Comparison of ENCODE assay signal across 31 mouse cellular contexts in genomic region chr7:132637292-132637691, GRCm38 (mm10). TPM values are rescaled to one million over a fixed set of nuclear protein-coding genes. Genes with fewer than 3 reads are reported as not detected.
DNase-seq lines count a peak whose midpoint lies in the region; ATAC-seq and TF ChIP-seq lines count a peak whose summit lies in the region.
"Had no signal": no experiment of that assay in that cellular context is flagged by ENCODE, and none has a peak within 500 bp of the region (broad histone marks: within the 10 kb centered on the region; RNA-seq: fewer than 3 reads in every experiment).

No protein-coding gene starts in this region.

- no peaks in the 10 kb centered on the region for H3K9me3 ChIP-seq in intestine, embryonic 16.5 days (ENCODE audit: control insufficient read depth, low read length)
- no peaks in the 10 kb centered on the region for H3K9me3 ChIP-seq in intestine, postnatal 0 days (ENCODE audit: control insufficient read depth)
- no peaks in the 10 kb centered on the region for H3K9me3 ChIP-seq in neural tube, embryonic 13.5 days
- no peaks in the 10 kb centered on the region for H3K9me3 ChIP-seq in neural tube, embryonic 15.5 days (replicated peaks)
- H3K9me3 ChIP-seq: embryonic facial prominence, embryonic 13.5 days; forebrain, embryonic 12.5 days; heart, embryonic 10.5 days; limb, embryonic 15.5 days had no signal

- TF ChIP-seq CTCF in intestine, postnatal 0 days (IDR thresholded peaks at IDR 0.05; ENCODE audit: low read depth): no peak

- no peaks in the 10 kb centered on the region for H3K36me3 ChIP-seq in intestine, embryonic 16.5 days (ENCODE audit: control insufficient read depth, insufficient read depth, low read length)
- H3K36me3 ChIP-seq in intestine, postnatal 0 days (ENCODE audit: control insufficient read depth, insufficient read depth): peaks cover 11% of the 10 kb centered on the region; the same call in 1 of the 2 replicates
- H3K36me3 ChIP-seq in neural tube, embryonic 13.5 days: no peaks in the 10 kb centered on the region
- H3K36me3 ChIP-seq in neural tube, embryonic 15.5 days: no peaks in the 10 kb centered on the region
- H3K36me3 ChIP-seq: embryonic facial prominence, embryonic 13.5 days; forebrain, embryonic 12.5 days; heart, embryonic 10.5 days; limb, embryonic 15.5 days had no signal

- peak; percentile 64 for DNase-seq in lung, postnatal 10 days
- DNase-seq in heart, postnatal 25 days (ENCODE audit: low spot score): no peak
- no peak for DNase-seq in left cerebral cortex, postnatal 14 days (ENCODE audit: low spot score in 2 of 2)
- no peak for DNase-seq in spleen, postnatal 4 days (ENCODE audit: low spot score in 2 of 2)
- DNase-seq: adrenal gland, postnatal 36 days; cerebellum, adult 9-10 months; kidney, adult 11 months; left cerebral cortex, postnatal 4 days had no signal

- no peak overlapping the region for H3K27ac ChIP-seq in intestine, embryonic 16.5 days (ENCODE audit: low read length)
- H3K27ac ChIP-seq in intestine, postnatal 0 days (ENCODE audit: low read depth, low read length): no peak overlapping the region
- no peak overlapping the region for H3K27ac ChIP-seq in neural tube, embryonic 13.5 days (replicated peaks)
- H3K27ac ChIP-seq in neural tube, embryonic 15.5 days (replicated peaks): no peak overlapping the region
- H3K27ac ChIP-seq: embryonic facial prominence, embryonic 13.5 days; forebrain, embryonic 12.5 days; heart, embryonic 10.5 days; hindbrain, postnatal 0 days; left cerebral cortex, adult 2 months; limb, embryonic 15.5 days; liver, embryonic 14.5 days had no signal

- intact Hi-C loops in heart, postnatal 25 days (cut with DNase I): no loop called here
- intact Hi-C loops in left cerebral cortex, postnatal 14 days (cut with DNase I): no loop called here

- peaks cover 14% of the 10 kb centered on the region; the same call in 1 of the 2 replicates for H3K4me1 ChIP-seq in intestine, embryonic 16.5 days (ENCODE audit: control insufficient read depth, insufficient read depth, low read length)
- H3K4me1 ChIP-seq in intestine, postnatal 0 days (replicated peaks; ENCODE audit: control insufficient read depth, insufficient read depth, low read length): no peaks in the 10 kb centered on the region
- H3K4me1 ChIP-seq in neural tube, embryonic 13.5 days (replicated peaks): peaks cover 31% of the 10 kb centered on the region
- peaks cover 15% of the 10 kb centered on the region; the same call in 1 of the 2 replicates for H3K4me1 ChIP-seq in neural tube, embryonic 15.5 days

- no peaks in the 10 kb centered on the region for H3K27me3 ChIP-seq in intestine, embryonic 16.5 days (replicated peaks; ENCODE audit: control insufficient read depth, insufficient read depth, low read length)
- no peaks in the 10 kb centered on the region for H3K27me3 ChIP-seq in intestine, postnatal 0 days (replicated peaks; ENCODE audit: control insufficient read depth, insufficient read depth, low read length)
- H3K27me3 ChIP-seq in neural tube, embryonic 13.5 days: peaks cover 8% of the 10 kb centered on the region
- H3K27me3 ChIP-seq in neural tube, embryonic 15.5 days (replicated peaks): peaks cover 5% of the 10 kb centered on the region; the same call in 1 of the 2 replicates
- H3K27me3 ChIP-seq: embryonic facial prominence, embryonic 13.5 days; limb, embryonic 15.5 days had no signal

- H3K4me2 ChIP-seq in intestine, embryonic 16.5 days (ENCODE audit: low read depth, low read length): no peak overlapping the region
- H3K4me2 ChIP-seq in intestine, postnatal 0 days (replicated peaks; ENCODE audit: low read depth): no peak overlapping the region
- no peak overlapping the region for H3K4me2 ChIP-seq in neural tube, embryonic 13.5 days
- no peak overlapping the region for H3K4me2 ChIP-seq in neural tube, embryonic 15.5 days
- H3K4me2 ChIP-seq: embryonic facial prominence, embryonic 13.5 days; forebrain, embryonic 12.5 days; limb, embryonic 15.5 days had no signal

- WGBS in intestine, embryonic 16.5 days: 25% methylated on average over 12 of the region's 12 CpGs
- WGBS in intestine, postnatal 0 days: 40% methylated on average over 12 of the region's 12 CpGs
- WGBS in neural tube, embryonic 13.5 days: 6% methylated on average over 12 of the region's 12 CpGs
- 8% methylated on average over 12 of the region's 12 CpGs for WGBS in neural tube, embryonic 15.5 days

- H3K4me3 ChIP-seq in intestine, embryonic 16.5 days (ENCODE audit: low read length): no peak overlapping the region
- no peak overlapping the region for H3K4me3 ChIP-seq in intestine, postnatal 0 days (ENCODE audit: low read depth, low read length)
- H3K4me3 ChIP-seq in neural tube, embryonic 13.5 days: no peak overlapping the region
- H3K4me3 ChIP-seq in neural tube, embryonic 15.5 days (replicated peaks): no peak overlapping the region
- H3K4me3 ChIP-seq: embryonic facial prominence, embryonic 13.5 days; erythroblast, embryonic 14.5 days; forebrain, embryonic 12.5 days; heart, embryonic 10.5 days; left cerebral cortex, adult 2 months; limb, embryonic 15.5 days had no signal

- H3K9ac ChIP-seq in intestine, embryonic 16.5 days (ENCODE audit: low read depth, low read length): 0 out of 2 replicates have a peak overlapping the region, but pooled peaks have one; percentile 35
- no peak overlapping the region for H3K9ac ChIP-seq in intestine, postnatal 0 days (ENCODE audit: low read depth, low read length)
- 0 out of 2 replicates have a peak overlapping the region, but pooled peaks have one; percentile 6 for H3K9ac ChIP-seq in neural tube, embryonic 13.5 days
- H3K9ac ChIP-seq in neural tube, embryonic 15.5 days (replicated peaks): no peak overlapping the region
- H3K9ac ChIP-seq: embryonic facial prominence, embryonic 13.5 days; forebrain, embryonic 12.5 days; limb, embryonic 15.5 days; liver, embryonic 14.5 days had no signal

- ATAC-seq in intestine, embryonic 16.5 days: no peak
- no peak for ATAC-seq in intestine, postnatal 0 days
- no peak for ATAC-seq in neural tube, embryonic 13.5 days (ENCODE audit: low read depth)
- ATAC-seq in neural tube, embryonic 15.5 days (ENCODE audit: low FRiP score): no peak
- ATAC-seq: CD4-positive, CD25-positive, alpha-beta regulatory T cell, adult 4 months; hindbrain, postnatal 0 days had no signal

RNA-seq across cellular contexts. Expression of gene Lhpp, which starts 26.9 kb away (rescaled TPM):
- 47.8 and 54.7 TPM in 2 replicates for polyA plus RNA-seq in intestine, embryonic 16.5 days (2015; fragmentation: Nextera tagmentation; extraction: Ambion mirVana)
- 52.0 and 54.5 TPM in 2 replicates for polyA plus RNA-seq in intestine, postnatal 0 days (2015; fragmentation: Nextera tagmentation; extraction: Ambion mirVana)
- 27.8 and 32.1 TPM in 2 replicates for polyA plus RNA-seq in neural tube, embryonic 13.5 days (2015; fragmentation: Nextera tagmentation; extraction: Ambion mirVana)
- 41.4 and 46.9 TPM in 2 replicates for polyA plus RNA-seq in neural tube, embryonic 15.5 days (2015; fragmentation: Nextera tagmentation; extraction: Ambion mirVana)
- total RNA-seq in heart, postnatal 25 days (2021): 10 to 100 TPM; 14.6 to 15.6 TPM
- total RNA-seq in left cerebral cortex, postnatal 14 days (2021): 10 to 100 TPM; 20.5 to 21.8 TPM

RNA-seq across cellular contexts. Expression of gene Nkx1-2, which starts 37.9 kb away (rescaled TPM):
- 0.59 and 0.70 TPM in 2 replicates for polyA plus RNA-seq in intestine, embryonic 16.5 days (2015; fragmentation: Nextera tagmentation; extraction: Ambion mirVana)
- 0.57 and 0.61 TPM in 2 replicates for polyA plus RNA-seq in intestine, postnatal 0 days (2015; fragmentation: Nextera tagmentation; extraction: Ambion mirVana)
- 0.61 and 1.5 TPM in 2 replicates for polyA plus RNA-seq in neural tube, embryonic 13.5 days (2015; fragmentation: Nextera tagmentation; extraction: Ambion mirVana)
- polyA plus RNA-seq in neural tube, embryonic 15.5 days (2015; fragmentation: Nextera tagmentation; extraction: Ambion mirVana): 0.11 and 0.46 TPM in 2 replicates
- total RNA-seq in heart, postnatal 25 days (2021): not detected
- total RNA-seq in left cerebral cortex, postnatal 14 days (2021): not detected
- total RNA-seq: adrenal gland, adult 18-20 months; adrenal gland, postnatal 36 days; gastrocnemius, adult 18-20 months; hematopoietic stem cell, adult 5-6 weeks; hindbrain, postnatal 0 days; layer of hippocampus, postnatal 10 days; left cerebral cortex, adult 2 months; left cerebral cortex, postnatal 4 days; megakaryocyte-erythroid progenitor cell, adult 5-6 weeks; neutrophil, adult 5-6 weeks had no signal
- polyA plus RNA-seq: CD4-positive, CD25-positive, alpha-beta regulatory T cell, adult 4 months; embryonic facial prominence, embryonic 13.5 days; erythroblast, embryonic 14.5 days; heart, embryonic 10.5 days; heart, embryonic 16.5 days; kidney, embryonic 16.5 days; large intestine, adult 2 months; thymus, postnatal 0 days had no signal

Comparison
In these comparisons a context has a peak if more than half of its experiments do, and no peak if none do; other contexts are left out.
1. H3K9ac ChIP-seq: peak in intestine, embryonic 16.5 days (single experiment) and neural tube, embryonic 13.5 days (single experiment); none in intestine, postnatal 0 days (single experiment) and neural tube, embryonic 15.5 days (single experiment).